Mouse (Mus musculus): Measurements from ENCODE around the gene Scgb1a1. TPM values are rescaled to one million over a fixed set of nuclear protein-coding genes. Genes with fewer than 3 reads are reported as not detected.
"Not testable (repeated sequence)": the region's sequence is repeated elsewhere in the genome, so short reads cannot be mapped to it uniquely, and the experiment has no call there.

Gene Scgb1a1
- total RNA-seq, 2 experiments from 2014 or later = not detected

- peak in 1 of 2 experiments; percentile 42 for DNase-seq (ENCODE audit: low spot score in 2 of 2)
Measured at GRCm38 (mm10) chr19:9069687-9070307, 18.0 kb downstream of the Scgb1a1 start.

- DNase-seq (ENCODE audit: low spot score in 2 of 2) = no peak
Measured at GRCm38 (mm10) chr19:9067292-9067691, 20.5 kb downstream of the Scgb1a1 start.

GRCm38 (mm10) chr19:9065621-9066561 is 21.9 kb downstream of the Scgb1a1 start:
- DNase-seq (ENCODE audit: low spot score in 2 of 2) = peak; percentile 27 to 31

DNA sequence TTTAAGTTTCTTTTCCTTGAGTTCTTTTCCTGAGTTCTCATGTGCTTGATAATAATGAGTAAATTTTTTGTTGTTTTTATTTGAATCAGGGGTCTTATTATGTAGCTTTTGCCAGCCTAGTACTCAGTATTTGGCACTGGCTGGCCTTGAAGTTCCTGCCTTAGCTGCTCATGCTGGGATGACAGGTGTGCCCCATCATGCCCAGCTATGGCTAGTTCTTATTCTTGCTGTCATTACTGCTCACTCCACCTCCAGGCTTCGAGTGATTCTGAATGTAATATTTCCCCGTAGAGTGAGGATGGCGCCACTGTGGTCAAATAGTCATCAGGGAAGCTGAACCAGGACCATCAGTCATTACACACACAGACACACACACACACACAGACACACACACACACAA is 23.9 kb downstream of the Scgb1a1 start:
- no peak for DNase-seq (ENCODE audit: low spot score in 2 of 2)

DNA sequence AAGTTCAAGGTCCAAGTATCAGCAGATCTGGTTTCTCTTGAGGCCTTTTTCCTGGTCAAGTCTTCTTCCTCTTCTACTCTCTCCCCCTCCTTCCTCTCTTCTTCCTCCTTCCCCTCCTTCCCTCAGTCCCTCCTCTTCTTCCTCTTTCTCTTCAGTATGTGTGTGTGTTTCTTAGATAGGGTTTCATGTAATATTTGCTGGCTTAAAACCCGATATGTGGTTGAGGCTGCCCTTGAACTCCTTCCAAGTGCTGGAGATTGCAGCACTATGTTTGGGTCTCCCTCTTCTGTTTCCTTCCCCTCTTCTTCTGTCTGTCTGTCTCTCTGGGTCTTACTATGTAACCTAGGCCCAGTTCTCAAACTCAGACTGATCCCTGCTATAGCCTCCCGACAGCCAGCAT is 24.9 kb downstream of the Scgb1a1 start:
- DNase-seq (ENCODE audit: low spot score in 2 of 2) = no peak

DNA sequence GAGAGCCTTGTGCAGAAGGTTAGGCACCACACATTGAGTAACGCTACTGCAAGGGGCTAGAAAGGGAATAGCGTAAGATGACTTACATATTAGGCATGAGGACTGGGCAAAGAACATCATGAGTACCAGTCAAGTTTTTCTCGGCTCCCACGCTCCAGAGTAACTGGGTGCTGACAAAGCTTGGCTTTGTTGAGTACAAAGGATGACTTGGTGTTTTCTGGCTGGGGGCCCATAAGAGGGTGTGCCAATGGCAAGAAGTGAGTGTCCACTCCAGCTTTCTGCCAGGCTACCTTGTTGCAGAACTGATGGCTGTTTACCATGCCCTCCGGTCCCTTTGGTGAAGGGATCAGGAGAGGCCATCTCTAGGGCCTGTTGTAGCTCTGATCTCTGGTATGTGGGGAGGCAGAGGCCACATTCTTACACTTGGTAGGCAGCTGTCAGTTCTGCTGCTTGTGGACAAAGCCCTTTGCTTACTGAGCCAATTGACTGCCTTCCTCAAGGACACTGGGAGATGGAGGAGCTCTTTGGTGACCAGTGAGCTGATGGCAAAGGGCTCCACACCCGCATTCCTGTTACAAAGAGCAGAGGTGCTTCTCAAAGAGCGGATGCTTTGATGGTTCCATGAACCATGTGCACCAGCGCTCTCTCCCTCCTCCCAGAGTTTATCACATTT is 26.4 kb downstream of the Scgb1a1 start:
- no peak for DNase-seq (ENCODE audit: low spot score in 2 of 2)

- no peak for DNase-seq (ENCODE audit: low spot score in 2 of 2)
Measured at GRCm38 (mm10) chr19:9060103-9060502, 27.7 kb downstream of the Scgb1a1 start.

DNA sequence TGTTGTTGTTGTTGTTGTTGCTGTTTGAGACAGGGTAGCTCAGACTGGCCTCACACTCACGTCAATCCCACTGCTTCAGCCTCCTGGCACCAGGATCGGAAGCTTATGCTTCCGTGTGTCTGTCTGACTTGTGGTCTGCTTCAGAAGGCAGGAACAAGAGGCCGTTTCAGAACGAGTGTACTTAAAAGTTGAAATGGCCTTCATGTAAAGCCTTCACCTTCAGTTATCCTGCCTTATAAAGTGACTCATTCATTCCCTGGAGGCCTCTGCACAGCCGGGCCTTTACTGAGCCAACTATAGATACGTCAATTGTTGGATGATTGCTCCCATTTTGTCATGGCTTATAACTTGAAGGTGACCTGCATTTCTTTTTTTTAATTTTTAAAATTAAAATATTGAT is 28.4 kb downstream of the Scgb1a1 start:
- DNase-seq (ENCODE audit: low spot score in 2 of 2) = no peak

DNA sequence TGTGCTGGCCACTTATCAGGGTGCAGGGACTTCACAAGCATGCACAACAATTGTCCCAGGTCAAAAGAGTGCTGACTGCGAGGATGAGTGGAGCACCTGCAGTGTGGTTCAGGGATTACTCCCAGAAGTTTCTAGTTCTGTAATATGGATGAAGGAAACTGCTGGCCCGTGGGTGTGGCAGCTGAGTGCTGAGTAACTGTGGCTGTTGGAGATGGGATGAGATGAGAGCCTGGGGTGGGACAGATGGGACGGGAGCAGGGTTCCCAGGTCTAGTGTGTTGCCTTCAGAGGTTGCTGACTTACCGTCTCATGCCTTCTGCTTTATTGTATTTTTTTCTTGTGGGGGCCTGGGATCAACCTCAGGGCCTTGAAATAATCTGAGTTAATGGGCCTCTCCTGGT is 28.8 kb downstream of the Scgb1a1 start:
- no peak for DNase-seq (ENCODE audit: low spot score in 2 of 2)

GRCm38 (mm10) chr19:9058331-9058884 is 29.4 kb downstream of the Scgb1a1 start:
- DNase-seq (ENCODE audit: low spot score in 2 of 2) = no peak

- DNase-seq (ENCODE audit: low spot score in 2 of 2) = no peak
Measured at GRCm38 (mm10) chr19:9057679-9058078, 30.1 kb downstream of the Scgb1a1 start.

DNA sequence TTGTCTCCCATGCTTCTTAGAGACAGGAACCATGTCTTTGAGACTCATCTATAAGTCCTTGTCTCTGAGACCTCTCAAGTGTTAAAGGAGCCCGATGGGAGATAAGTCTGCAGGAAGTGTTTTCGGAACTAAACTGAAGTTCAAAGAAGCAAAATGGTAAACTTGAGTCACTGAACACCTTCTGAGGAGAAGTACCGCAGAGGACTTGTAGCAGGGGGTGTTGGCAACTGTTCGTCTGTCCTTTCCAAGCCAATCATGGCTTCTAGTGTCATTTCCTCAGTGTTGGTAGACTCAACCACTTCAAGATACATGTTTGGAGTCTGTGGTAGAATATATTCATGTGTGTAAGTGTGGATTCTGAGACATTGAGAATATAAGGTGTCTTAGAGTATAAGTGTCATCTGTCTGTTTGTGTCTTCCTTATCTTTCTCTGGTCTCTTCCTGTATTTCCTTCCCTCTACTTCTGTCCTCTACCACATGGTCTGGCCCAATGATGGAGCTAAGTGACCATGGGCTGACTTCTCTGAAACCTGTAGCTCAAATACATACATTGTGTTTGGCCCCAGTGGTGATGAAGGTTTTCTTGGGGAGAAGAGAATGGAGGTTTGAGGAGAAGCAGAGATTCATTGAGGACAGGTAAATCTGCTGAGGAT is 31.9 kb downstream of the Scgb1a1 start:
- no peak for DNase-seq (ENCODE audit: low spot score in 2 of 2)

DNA sequence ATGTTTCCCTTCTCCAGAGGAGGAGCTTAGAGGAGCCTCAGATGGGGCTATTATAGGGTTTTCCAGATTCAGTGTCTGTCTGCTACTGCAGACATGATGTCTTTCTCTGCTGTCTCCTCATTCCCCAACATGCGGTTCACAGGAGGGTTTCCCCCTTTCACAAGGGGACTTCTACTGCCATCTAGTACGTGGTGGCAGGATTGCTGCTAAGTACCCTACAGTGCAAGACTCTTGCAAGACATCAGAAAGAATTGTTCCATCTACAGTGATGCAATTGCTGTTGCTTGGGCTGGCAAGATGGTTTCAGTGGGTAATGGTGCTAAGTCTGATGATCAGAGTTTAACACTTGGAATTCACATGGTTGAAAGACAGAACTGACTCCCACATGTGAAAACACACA is 32.6 kb downstream of the Scgb1a1 start:
- DNase-seq (ENCODE audit: low spot score in 2 of 2) = peak in 1 of 2 experiments; percentile 50

DNA sequence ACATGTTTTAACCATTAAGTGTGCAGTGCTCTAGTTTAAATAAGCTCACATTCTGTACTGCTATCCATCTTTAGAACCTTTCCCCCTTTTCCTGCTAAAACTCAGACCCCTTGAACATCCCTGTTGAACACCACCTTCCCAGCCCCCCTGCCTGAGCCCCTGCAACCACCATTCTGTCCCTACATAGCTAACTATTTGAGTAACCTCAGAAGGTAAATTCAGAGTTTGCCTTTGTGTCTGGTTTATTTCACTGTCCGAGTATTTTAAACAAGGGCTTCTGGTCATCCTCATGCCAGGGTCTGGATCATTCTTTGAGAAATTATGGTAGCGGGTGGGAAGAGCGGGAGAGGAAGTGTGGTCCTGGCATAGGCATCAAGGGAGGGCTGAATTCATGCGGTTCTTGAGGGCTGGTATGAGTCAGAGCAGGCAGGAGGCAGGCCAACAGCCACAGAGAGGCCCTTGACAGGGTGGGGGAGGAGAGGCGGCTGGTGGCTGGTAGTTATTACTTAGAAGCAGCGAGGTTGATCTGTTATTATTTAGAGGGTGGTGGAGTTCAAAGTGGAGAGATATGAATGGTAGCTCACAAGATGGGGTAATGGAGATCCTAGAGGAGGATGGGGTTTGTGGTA is 34.8 kb downstream of the Scgb1a1 start:
- no peak for DNase-seq (ENCODE audit: low spot score in 2 of 2)

- not testable (repeated sequence) for DNase-seq (ENCODE audit: low spot score in 2 of 2)
Measured at GRCm38 (mm10) chr19:9051985-9052384, 35.8 kb downstream of the Scgb1a1 start.

DNA sequence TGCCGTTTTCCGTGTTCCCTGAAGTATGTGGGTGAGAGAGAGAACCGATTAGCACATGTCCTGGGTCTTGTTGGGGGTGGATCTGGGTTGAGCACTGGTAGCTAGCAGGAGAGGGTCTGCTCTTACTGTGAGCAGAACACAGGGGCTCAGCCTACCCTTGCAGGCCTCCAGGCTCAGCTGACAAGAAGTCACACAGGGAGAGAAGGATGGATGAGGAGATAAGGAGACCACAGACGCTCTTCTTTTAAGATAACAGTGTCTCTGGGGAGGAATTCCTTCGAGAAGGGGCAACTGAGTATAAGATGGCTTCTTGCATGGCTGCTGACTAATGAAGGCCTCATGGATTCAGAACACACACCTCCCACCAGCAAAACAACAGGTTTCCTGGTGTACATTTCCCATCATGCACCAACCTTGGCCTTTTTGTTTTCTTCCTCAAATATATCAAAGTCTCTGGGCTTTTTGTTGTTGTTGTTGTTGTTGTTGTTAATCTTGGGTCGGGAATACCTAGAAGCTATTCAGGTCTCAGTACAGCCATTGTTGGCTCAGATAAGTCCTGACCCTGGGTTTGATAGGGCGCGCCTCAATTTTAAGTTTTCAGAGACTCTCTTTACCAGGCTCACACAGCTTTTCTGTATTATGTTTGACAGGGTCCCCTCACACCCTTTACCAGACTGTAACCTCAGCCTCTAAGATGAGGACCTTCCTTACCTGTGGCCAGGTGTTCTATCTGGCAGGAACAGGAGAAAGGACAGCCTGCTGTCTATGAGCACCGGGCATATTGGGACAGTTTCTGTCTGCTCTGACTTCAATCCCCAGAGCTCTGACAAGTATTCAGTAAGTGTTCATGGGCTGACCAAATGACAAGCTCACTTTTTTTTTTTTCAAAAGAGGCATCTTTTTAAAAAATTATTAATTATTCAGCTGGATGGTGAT is 37.2 kb downstream of the Scgb1a1 start:
- no peak for DNase-seq (ENCODE audit: low spot score in 2 of 2)

- DNase-seq (ENCODE audit: low spot score in 2 of 2) = no peak
Measured at GRCm38 (mm10) chr19:9048981-9049687, 38.6 kb downstream of the Scgb1a1 start.

- no peak for DNase-seq (ENCODE audit: low spot score in 2 of 2)
Measured at GRCm38 (mm10) chr19:9047946-9048387, 39.8 kb downstream of the Scgb1a1 start.

Measured in layer of hippocampus, postnatal 14 days (tissue).